Mouse (Mus musculus) ES-E14 (cell line): Measurements from ENCODE around the gene Npr2.

Experiments
- CHD2 ChIP-seq: IDR thresholded peaks from 2 replicates; pipeline ENCODE4 v1.6.1; 2014; ENCODE audit warnings: mild to moderate bottlenecking, low read depth, low read length, inconsistent platforms
- HCFC1 ChIP-seq: IDR thresholded peaks from 2 replicates; pipeline ENCODE4 v1.6.1; 2012; ENCODE audit warnings: low read length, inconsistent platforms, borderline replicate concordance; ENCODE audit not compliant: insufficient read depth
- MAFK ChIP-seq: IDR thresholded peaks from 2 replicates; pipeline ENCODE4 v1.6.1; 2014; ENCODE audit warnings: mild to moderate bottlenecking, low read depth, low read length, inconsistent platforms; ENCODE audit not compliant: insufficient read depth
- ZC3H11A ChIP-seq: IDR thresholded peaks from 2 replicates; pipeline ENCODE4 v1.6.1; 2012; ENCODE audit warnings: low read depth, mild to moderate bottlenecking, inconsistent platforms, low read length, borderline replicate concordance
- ZNF384 ChIP-seq: IDR thresholded peaks from 2 replicates; pipeline ENCODE4 v1.6.1; 2012; ENCODE audit warnings: low read depth, low read length, inconsistent platforms

- 0 out of 2 replicates have a peak, but pooled peaks have one; percentile 31 for TF ChIP-seq MAFK
- TF ChIP-seq ZC3H11A, result no peak
- peak; percentile 93 for TF ChIP-seq CHD2
- TF ChIP-seq HCFC1, result no peak
- no peak for TF ChIP-seq ZNF384
Measured at GRCm38 (mm10) chr4:43629106-43629817, 2.5 kb upstream of the Npr2 start.
